Mouse (Mus musculus) large intestine, adult 2 months (tissue): ENCODE results near the gene Taar8b. TPM values are rescaled to one million over a fixed set of nuclear protein-coding genes. Genes with fewer than 3 reads are reported as not detected.

Experiments
- DNase-seq: peaks from one replicate; pipeline ENCODE4 v3.0.0-alpha.2; 2012; ENCODE audit warnings: low read depth, low spot score
- WGBS: fragments of 180-500 bp; shearing (Covaris S2); methylation state at CpG from one replicate; pipeline ENCODE4 v1.1.7; 2018; 5-methylcytosine and 5-hydroxymethylcytosine counted together
- polyA plus RNA-seq: library from polyadenylated mRNA; depleted of rRNA; stranded (reverse); fragments of >200 nt; gene quantifications from 2 replicates; pipeline ENCODE4 v1.2.3, GENCODE M21; 2012; rRNA removed

The Taar8b gene
- polyA plus RNA-seq, 1 experiment: not detected

GRCm38 (mm10) chr10:24052039-24052438 is 40.1 kb downstream of the Taar8b start:
- no peak for DNase-seq
- WGBS: 57% methylated on average over 5 of the region's 5 CpGs

DNA sequence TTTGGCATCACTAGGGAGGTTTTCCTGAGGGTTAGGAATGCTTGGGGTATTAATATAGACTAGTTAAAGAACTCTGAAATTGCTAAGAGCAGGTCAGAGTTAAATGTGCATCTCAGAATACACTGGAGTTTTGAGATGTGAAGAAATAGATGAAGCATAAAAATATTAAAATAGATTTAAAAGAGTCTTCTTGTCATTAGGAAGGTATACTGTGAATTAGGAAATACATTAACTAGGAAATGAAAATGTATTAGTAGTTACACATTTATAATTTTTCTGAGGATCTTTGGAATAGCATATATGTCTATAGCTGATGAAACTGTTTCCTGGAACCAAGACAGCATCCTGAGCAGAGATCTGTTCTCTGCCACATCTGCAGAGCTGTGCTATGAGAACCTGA is 42.9 kb downstream of the Taar8b start, which contains the start of gene Taar7f:
Gene Taar7f, plus strand, starts transcription at position 301 of the 400 bp plus-strand sequence.
- DNase-seq: no peak

Other genes starting within 250 kb of the Taar8b start
- 0.29 and 0.71 TPM in 2 replicates for gene Vnn3, start 240.8 kb downstream of the Taar8b start, polyA plus RNA-seq
- gene Vnn1, start 197.6 kb downstream of the Taar8b start, polyA plus RNA-seq: 58.1 and 174 TPM in 2 replicates
- not detected in 2 replicates for gene Taar1, start 171.9 kb downstream of the Taar8b start, polyA plus RNA-seq
- gene Taar2, start 153.7 kb downstream of the Taar8b start, polyA plus RNA-seq: not detected in 2 replicates
- gene Taar3, start 142.7 kb downstream of the Taar8b start, polyA plus RNA-seq: not detected in 2 replicates
- gene Taar4, start 131.8 kb downstream of the Taar8b start, polyA plus RNA-seq: not detected in 2 replicates
- not detected in 2 replicates for gene Taar5, start 121.6 kb downstream of the Taar8b start, polyA plus RNA-seq
- gene Taar6, start 106.6 kb downstream of the Taar8b start, polyA plus RNA-seq: not detected in 2 replicates
- gene Taar7a, start 98.8 kb downstream of the Taar8b start, polyA plus RNA-seq: not detected in 2 replicates
- gene Taar7b, start 92.4 kb downstream of the Taar8b start, polyA plus RNA-seq: not detected in 2 replicates
- not detected in 2 replicates for gene Taar7d, start 65.1 kb downstream of the Taar8b start, polyA plus RNA-seq
- not detected in 2 replicates for gene Taar7e, start 54.7 kb downstream of the Taar8b start, polyA plus RNA-seq
- not detected in 2 replicates for gene Taar7f, start 42.8 kb downstream of the Taar8b start, polyA plus RNA-seq
- gene Taar8a, start 15.8 kb downstream of the Taar8b start, polyA plus RNA-seq: not detected in 2 replicates
- gene Taar8c, start 9.6 kb upstream of the Taar8b start, polyA plus RNA-seq: not detected in 2 replicates
- not detected in 2 replicates for gene Taar9, start 17.2 kb upstream of the Taar8b start, polyA plus RNA-seq
- gene Stx7, start 57.0 kb upstream of the Taar8b start, polyA plus RNA-seq: 71.2 and 112 TPM in 2 replicates
- 2.0 and 2.4 TPM in 2 replicates for gene Moxd1, start 131.2 kb upstream of the Taar8b start, polyA plus RNA-seq